Mouse (Mus musculus) lung, postnatal 4 days (tissue): Measurements from ENCODE around the gene 9930104L06Rik.

Experiments used
- DNase-seq, 2 experiments: peaks; one replicate each; pipeline ENCODE4 v3.0.0; 2021

The 9930104L06Rik gene

GRCm38 (mm10) chr4:124960940-124961339 is 24.1 kb downstream of the 9930104L06Rik start:
- no peak for DNase-seq

- DNase-seq = no peak
Measured at GRCm38 (mm10) chr4:124962576-124962975, 25.7 kb downstream of the 9930104L06Rik start.

GRCm38 (mm10) chr4:124964912-124965599 is 28.2 kb downstream of the 9930104L06Rik start:
- DNase-seq = no peak

GRCm38 (mm10) chr4:124968711-124969110 is 31.9 kb downstream of the 9930104L06Rik start:
- no peak for DNase-seq

- no peak for DNase-seq
Measured at GRCm38 (mm10) chr4:124969219-124969848, 32.5 kb downstream of the 9930104L06Rik start.

GRCm38 (mm10) chr4:124970194-124970593 is 33.3 kb downstream of the 9930104L06Rik start:
- DNase-seq = no peak

GRCm38 (mm10) chr4:124970677-124971076 is 33.8 kb downstream of the 9930104L06Rik start:
- no peak for DNase-seq

GRCm38 (mm10) chr4:124971094-124971493 is 34.2 kb downstream of the 9930104L06Rik start:
- no peak for DNase-seq

GRCm38 (mm10) chr4:124972316-124972715 is 35.5 kb downstream of the 9930104L06Rik start:
- DNase-seq = no peak

- DNase-seq = no peak
Measured at GRCm38 (mm10) chr4:124973296-124973695, 36.4 kb downstream of the 9930104L06Rik start.

- DNase-seq = peak; percentile 39 to 56
Measured at GRCm38 (mm10) chr4:124978201-124978600, 41.4 kb downstream of the 9930104L06Rik start.

GRCm38 (mm10) chr4:124983893-124984526 is 47.2 kb downstream of the 9930104L06Rik start:
- no peak for DNase-seq

GRCm38 (mm10) chr4:124984871-124985670 is 48.2 kb downstream of the 9930104L06Rik start:
- peak in 1 of 2 experiments; percentile 61 for DNase-seq

- peak in 1 of 2 experiments; percentile 59 for DNase-seq
Measured at GRCm38 (mm10) chr4:124985671-124986602, 49.1 kb downstream of the 9930104L06Rik start, which contains the start of gene Rspo1. Rspo1 (plus strand) TSS chr4:124986430.

- no peak for DNase-seq
Measured at GRCm38 (mm10) chr4:124986739-124987710, 50.2 kb downstream of the 9930104L06Rik start.

- no peak for DNase-seq
Measured at GRCm38 (mm10) chr4:124987711-124988097, 50.9 kb downstream of the 9930104L06Rik start.

- no peak for DNase-seq
Measured at GRCm38 (mm10) chr4:124988382-124988781, 51.5 kb downstream of the 9930104L06Rik start.

GRCm38 (mm10) chr4:124989787-124990253 is 53.0 kb downstream of the 9930104L06Rik start:
- no peak for DNase-seq

GRCm38 (mm10) chr4:124990325-124990724 is 53.5 kb downstream of the 9930104L06Rik start:
- DNase-seq = no peak
